12 mouse cellular contexts compared by ENCODE assay signal in the genomic region with DNA sequence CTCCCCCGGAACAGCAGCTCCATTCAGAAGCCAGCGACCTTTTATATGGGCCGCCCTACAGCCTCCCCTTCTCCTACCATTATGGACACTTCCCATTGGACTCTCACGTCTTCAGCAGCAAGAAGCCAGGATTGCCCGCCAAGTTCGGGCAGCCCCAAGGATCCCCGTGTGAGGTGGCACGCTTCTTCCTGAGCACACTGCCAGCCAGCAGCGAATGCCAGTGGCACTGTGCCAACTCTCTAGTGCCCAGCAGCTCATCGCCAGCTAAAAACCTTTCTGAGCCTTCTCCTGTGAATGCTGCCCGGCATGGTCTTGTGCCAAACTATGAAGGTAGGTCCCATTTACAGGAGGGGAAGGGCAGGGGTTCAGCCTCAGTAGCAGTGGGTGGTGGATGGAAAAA. TPM values are rescaled to one million over a fixed set of nuclear protein-coding genes. Genes with fewer than 3 reads are reported as not detected.
A peak's percentile ranks its signal among the peaks of the same experiment; 100 is the strongest.
DNase-seq lines count a peak whose midpoint lies in the region; ATAC-seq and TF ChIP-seq lines count a peak whose summit lies in the region.
"Had no signal": no experiment of that assay in that cellular context is flagged by ENCODE, and none has a peak within 500 bp of the region (broad histone marks: within the 10 kb centered on the region; RNA-seq: fewer than 3 reads in every experiment).

No protein-coding gene starts in this region.

- no peak overlapping the region for H3K9ac ChIP-seq in forebrain, postnatal 0 days
- H3K9ac ChIP-seq: lung, embryonic 15.5 days had no signal

- H3K27me3 ChIP-seq in forebrain, postnatal 0 days (ENCODE audit: insufficient read depth, low read length): peaks cover 12% of the 10 kb centered on the region
- H3K27me3 ChIP-seq in limb, embryonic 10.5 days (ENCODE audit: low read depth, poor library complexity, severe bottlenecking): peaks cover 98% of the 10 kb centered on the region
- H3K27me3 ChIP-seq: CH12.LX had no signal

- intact Hi-C loops in heart, postnatal 25 days (cut with DNase I): no loop called here

- 31% methylated on average over 11 of the region's 11 CpGs for WGBS in forebrain, postnatal 0 days
- 85% methylated on average over 11 of the region's 11 CpGs for WGBS in limb, embryonic 10.5 days

- no peaks in the 10 kb centered on the region for H3K9me3 ChIP-seq in forebrain, postnatal 0 days (ENCODE audit: low read length)
- H3K9me3 ChIP-seq in limb, embryonic 10.5 days (replicated peaks): no peaks in the 10 kb centered on the region
- H3K9me3 ChIP-seq: lung, embryonic 15.5 days had no signal

- H3K4me2 ChIP-seq in forebrain, postnatal 0 days (ENCODE audit: low read depth): no peak overlapping the region
- H3K4me2 ChIP-seq: lung, embryonic 15.5 days had no signal

- peaks cover 12% of the 10 kb centered on the region; the same call in 1 of the 2 replicates for H3K4me1 ChIP-seq in forebrain, postnatal 0 days (ENCODE audit: insufficient read depth)
- peaks cover 32% of the 10 kb centered on the region for H3K4me1 ChIP-seq in limb, embryonic 10.5 days

- no peaks in the 10 kb centered on the region for H3K36me3 ChIP-seq in forebrain, postnatal 0 days (ENCODE audit: insufficient read depth)
- no peaks in the 10 kb centered on the region for H3K36me3 ChIP-seq in limb, embryonic 10.5 days
- H3K36me3 ChIP-seq: lung, embryonic 15.5 days had no signal

- no peak overlapping the region for H3K27ac ChIP-seq in forebrain, postnatal 0 days (ENCODE audit: low read depth, low read length)
- no peak overlapping the region for H3K27ac ChIP-seq in limb, embryonic 10.5 days
- H3K27ac ChIP-seq: lung, embryonic 15.5 days had no signal

- no peak for ATAC-seq in forebrain, postnatal 0 days

- TF ChIP-seq CTCF in forebrain, postnatal 0 days (IDR thresholded peaks at IDR 0.05; ENCODE audit: low read depth): no peak

- peak; percentile 56 to 58 for DNase-seq in heart, adult 18-20 months
- DNase-seq in heart, postnatal 25 days (ENCODE audit: low spot score): no peak
- peak; percentile 54 for DNase-seq in retina, postnatal 1 day
- no peak for DNase-seq in retina, embryonic 14.5 days (ENCODE audit: low spot score)
- DNase-seq in forebrain, postnatal 0 days: peak; percentile 70
- DNase-seq in right cerebral cortex, postnatal 14 days: peak; percentile 67
- DNase-seq in limb, embryonic 10.5 days (ENCODE audit: low spot score): no peak
- DNase-seq in spleen, adult 12 weeks (ENCODE audit: low spot score): no peak

- H3K4me3 ChIP-seq in forebrain, postnatal 0 days (ENCODE audit: low read depth, low read length): no peak overlapping the region
- no peak overlapping the region for H3K4me3 ChIP-seq in limb, embryonic 10.5 days
- H3K4me3 ChIP-seq: lung, embryonic 15.5 days had no signal

RNA-seq across cellular contexts. Expression of a gene that starts 38.5 kb away (rescaled TPM):
- under 1 TPM in 1 of 2 experiments, not detected in 1; 0.08 TPM for total RNA-seq in heart, adult 18-20 months (2021)
- not detected for total RNA-seq in heart, postnatal 25 days (2021)
- total RNA-seq in forebrain, postnatal 0 days (2014; rRNA removed): 0.08 and 0.29 TPM in 2 replicates
- 0.04 and 0.27 TPM in 2 replicates for polyA plus RNA-seq in forebrain, postnatal 0 days (2015; fragmentation: Nextera tagmentation; extraction: Ambion mirVana)
- 2.2 and 2.9 TPM in 2 replicates for polyA plus RNA-seq in limb, embryonic 10.5 days (2016; fragmentation: Nextera tagmentation; extraction: Ambion mirVana)
- total RNA-seq: CH12.LX; common myeloid progenitor, adult 5-6 weeks had no signal
- polyA plus RNA-seq: spleen, adult 2 months had no signal

Comparison
In these comparisons a context has a peak if more than half of its experiments do, and no peak if none do; other contexts are left out.
1. DNase-seq: peak in heart, adult 18-20 months (2 of 2), retina, postnatal 1 day (single experiment), forebrain, postnatal 0 days (single experiment) and right cerebral cortex, postnatal 14 days (single experiment); none in heart, postnatal 25 days (single experiment), retina, embryonic 14.5 days (single experiment), limb, embryonic 10.5 days (single experiment) and spleen, adult 12 weeks (single experiment).